Mouse (Mus musculus) stomach, postnatal 0 days (tissue): Measurements from ENCODE around the gene Cnih3. TPM values are rescaled to one million over a fixed set of nuclear protein-coding genes. Genes with fewer than 3 reads are reported as not detected.
A peak's percentile ranks its signal among the peaks of the same experiment; 100 is the strongest.

ENCODE experiments used
- ATAC-seq: fragments of 200-750 bp; cut with Nextera tagmentation; 2 replicates; pipeline ENCODE4 v1.8.0; 2017; ENCODE audit not compliant: low FRiP score, low TSS enrichment
- DNase-seq: peaks from one replicate; pipeline ENCODE4 v3.0.0-alpha.2; 2016; ENCODE audit warnings: low spot score
- H3K27ac ChIP-seq: fragments of 300-500 bp; sonication (generic); replicated peaks from 2 replicates; pipeline ENCODE4 v1.5.1; 2014; ENCODE audit warnings: mild to moderate bottlenecking, control low read depth
- H3K27me3 ChIP-seq: fragments of 300-500 bp; sonication (generic); 2 replicates; pipeline ENCODE4 v1.6.1; 2014; ENCODE audit warnings: low read length; ENCODE audit not compliant: control insufficient read depth, insufficient read depth
- H3K36me3 ChIP-seq: fragments of 300-500 bp; sonication (generic); 2 replicates; pipeline ENCODE4 v1.6.1; 2014; ENCODE audit warnings: low read length, mixed read lengths; ENCODE audit not compliant: control insufficient read depth, insufficient read depth
- H3K4me1 ChIP-seq: fragments of 300-500 bp; sonication (generic); replicated peaks from 2 replicates; pipeline ENCODE4 v1.6.1; 2014; ENCODE audit warnings: antibody characterized with exemption; ENCODE audit not compliant: control insufficient read depth, insufficient read depth
- H3K4me2 ChIP-seq: fragments of 300-500 bp; sonication (generic); replicated peaks from 2 replicates; pipeline ENCODE4 v1.6.1; 2014; ENCODE audit warnings: low read depth, mild to moderate bottlenecking, control low read depth, moderate library complexity
- H3K4me3 ChIP-seq: fragments of 300-500 bp; sonication (generic); 2 replicates; pipeline ENCODE4 v1.5.1; 2014; ENCODE audit warnings: low read depth, low read length, control low read depth
- H3K9ac ChIP-seq: fragments of 300-500 bp; sonication (generic); 2 replicates; pipeline ENCODE4 v1.6.1; 2014; ENCODE audit warnings: mild to moderate bottlenecking, low read length, control low read depth, mixed read lengths
- H3K9me3 ChIP-seq: fragments of 300-500 bp; sonication (generic); 2 replicates; pipeline ENCODE4 v1.6.1; 2016; ENCODE audit warnings: low read length; ENCODE audit not compliant: control insufficient read depth
- CTCF ChIP-seq: IDR thresholded peaks from 2 replicates; pipeline ENCODE4 v1.5.1; 2016; ENCODE audit warnings: antibody characterized with exemption, low read depth, mild to moderate bottlenecking, moderate library complexity
- EP300 ChIP-seq: optimal IDR thresholded peaks from 2 replicates; pipeline ENCODE3; 2016; ENCODE audit warnings: antibody characterized with exemption
- WGBS: fragments of 180-500 bp; shearing (Covaris S2); extraction: QIAGEN DNeasy Blood & Tissue Kit; methylation state at CpG from one replicate; pipeline ENCODE4 v1.1.7; 2014; 5-methylcytosine and 5-hydroxymethylcytosine counted together
- polyA plus RNA-seq: library from polyadenylated mRNA; unstranded; fragments of >200 nt; fragmentation: Nextera tagmentation; extraction: Ambion mirVana; gene quantifications from 2 replicates; pipeline ENCODE4 v1.2.1, GENCODE M21; 2015

Gene Cnih3
- polyA plus RNA-seq, 1 experiment from 2014 or later = 0.27 TPM

DNA sequence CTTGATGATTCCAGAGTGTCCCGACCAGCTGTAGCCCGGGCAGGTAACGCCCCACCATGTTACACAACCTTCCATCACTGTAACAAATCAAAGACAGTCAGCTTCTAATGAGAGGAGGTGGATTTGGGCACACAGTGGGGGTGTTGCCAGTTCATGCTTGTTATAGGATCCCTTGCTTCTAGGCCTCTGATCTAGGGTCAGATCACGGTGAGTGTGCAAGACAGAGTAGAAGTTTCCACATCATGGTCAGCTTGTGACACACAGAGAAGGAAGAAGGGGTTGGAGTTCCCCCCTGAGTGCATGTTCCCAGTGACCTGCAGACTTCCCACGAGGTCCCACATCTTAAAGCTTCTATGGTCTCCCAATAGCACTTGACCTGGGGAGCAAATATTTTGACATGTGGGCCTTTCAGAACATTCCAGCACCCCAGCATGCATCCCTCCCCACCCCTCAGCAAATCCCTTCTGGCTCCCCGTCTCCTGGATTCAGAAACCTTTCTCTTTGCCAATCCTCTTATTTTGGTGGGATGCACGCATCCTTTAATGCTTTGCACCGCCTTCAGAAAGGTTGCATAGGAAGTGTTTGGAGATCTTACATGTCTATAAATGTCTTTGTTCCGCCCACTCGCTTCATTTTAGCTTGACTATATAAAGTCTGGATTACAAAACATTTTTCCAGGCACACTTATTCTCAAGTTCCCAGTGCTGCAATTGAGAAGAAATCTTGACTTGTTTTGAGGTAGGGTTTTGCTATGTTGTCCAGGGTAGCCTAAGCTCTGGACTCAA lies 24.6 kb upstream of the Cnih3 start:
- no peak for DNase-seq
- no peak for TF ChIP-seq EP300
- TF ChIP-seq CTCF = no peak
- Histone ChIP-seq H3K9ac (no peak overlapping the region), H3K36me3 (no peaks in the 10 kb centered on the region), H3K9me3 (no peaks in the 10 kb centered on the region), H3K4me2 (no peak overlapping the region), H3K27me3 (no peaks in the 10 kb centered on the region), H3K4me1 (no peaks in the 10 kb centered on the region), H3K4me3 (no peak overlapping the region), H3K27ac (no peak overlapping the region)
- WGBS = 75% methylated on average over 10 of the region's 10 CpGs
- ATAC-seq = no peak

DNA sequence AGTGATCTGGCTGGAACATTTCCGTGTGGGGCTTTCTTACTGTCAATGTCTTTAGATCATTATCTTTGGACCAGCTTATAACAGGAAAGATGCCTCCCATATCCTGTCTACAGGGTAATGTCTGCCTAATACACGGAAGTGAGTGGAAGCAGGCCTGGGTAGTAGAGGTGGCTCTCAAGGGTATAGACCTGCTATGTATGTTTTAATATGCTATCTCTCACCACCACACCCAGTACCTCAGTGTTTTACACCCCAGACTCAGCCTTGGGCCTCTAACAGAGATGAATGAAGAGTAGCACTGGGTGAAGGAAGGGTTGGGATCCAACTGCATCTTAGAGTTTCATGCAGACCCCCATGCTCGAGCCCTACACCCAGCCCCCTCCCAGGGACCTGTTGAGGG lies 23.3 kb upstream of the Cnih3 start:
- TF ChIP-seq EP300 = no peak
- TF ChIP-seq CTCF = no peak

GRCm38 (mm10) chr1:181332597-181332996 lies 19.8 kb upstream of the Cnih3 start:
- no peak overlapping the region for H3K4me3 ChIP-seq
- no peaks in the 10 kb centered on the region for H3K27me3 ChIP-seq
- H3K27ac ChIP-seq = no peak overlapping the region
- ATAC-seq (no peak), DNase-seq (no peak)
- H3K4me1 ChIP-seq = no peaks in the 10 kb centered on the region
- no peaks in the 10 kb centered on the region for H3K36me3 ChIP-seq
- TF ChIP-seq EP300 (no peak), CTCF (no peak)
- no peaks in the 10 kb centered on the region for H3K9me3 ChIP-seq
- H3K4me2 ChIP-seq = no peak overlapping the region
- WGBS = 31% methylated on average over 2 of the region's 2 CpGs
- H3K9ac ChIP-seq = no peak overlapping the region

More for the DNA sequence above, 23.3 kb upstream of the Cnih3 start:
- Histone ChIP-seq H3K27me3 (no peaks in the 10 kb centered on the region), H3K4me1 (no peaks in the 10 kb centered on the region), H3K27ac (no peak overlapping the region), H3K9ac (no peak overlapping the region), H3K4me2 (no peak overlapping the region), H3K4me3 (no peak overlapping the region), H3K9me3 (no peaks in the 10 kb centered on the region), H3K36me3 (no peaks in the 10 kb centered on the region)
- ATAC-seq (no peak), DNase-seq (no peak)
- WGBS = 60% methylated on average over 3 of the region's 3 CpGs

GRCm38 (mm10) chr1:181334329-181335018 lies 18.0 kb upstream of the Cnih3 start:
- H3K27me3 ChIP-seq = no peaks in the 10 kb centered on the region
- H3K9me3 ChIP-seq = no peaks in the 10 kb centered on the region
- no peaks in the 10 kb centered on the region for H3K36me3 ChIP-seq
- no peak overlapping the region for H3K4me3 ChIP-seq
- H3K4me2 ChIP-seq = no peak overlapping the region
- H3K27ac ChIP-seq = no peak overlapping the region
- no peak for DNase-seq
- no peaks in the 10 kb centered on the region for H3K4me1 ChIP-seq
- H3K9ac ChIP-seq = no peak overlapping the region
- ATAC-seq = no peak
- TF ChIP-seq CTCF = peak; percentile 24; the same call in 1 of the 2 replicates
- TF ChIP-seq EP300 = no peak
- WGBS = 77% methylated on average over 6 of the region's 6 CpGs

- Histone ChIP-seq H3K36me3 (no peaks in the 10 kb centered on the region), H3K27ac (no peak overlapping the region), H3K4me3 (no peak overlapping the region), H3K27me3 (no peaks in the 10 kb centered on the region), H3K4me1 (no peaks in the 10 kb centered on the region), H3K4me2 (no peak overlapping the region), H3K9me3 (no peaks in the 10 kb centered on the region), H3K9ac (no peak overlapping the region)
- DNase-seq (no peak), ATAC-seq (no peak)
- no peak for TF ChIP-seq EP300
- TF ChIP-seq CTCF = no peak
- 87% methylated on average over 5 of the region's 5 CpGs for WGBS
These were observed 17.4 kb upstream of the Cnih3 start for GRCm38 (mm10) chr1:181335019-181335365.

GRCm38 (mm10) chr1:181335388-181335787 lies 17.0 kb upstream of the Cnih3 start:
- no peak for DNase-seq
- Histone ChIP-seq H3K9me3 (no peaks in the 10 kb centered on the region), H3K36me3 (no peaks in the 10 kb centered on the region), H3K9ac (no peak overlapping the region), H3K4me3 (no peak overlapping the region), H3K4me2 (no peak overlapping the region), H3K27me3 (no peaks in the 10 kb centered on the region), H3K4me1 (no peaks in the 10 kb centered on the region), H3K27ac (no peak overlapping the region)
- no peak for TF ChIP-seq CTCF
- no peak for TF ChIP-seq EP300
- no peak for ATAC-seq
- WGBS = 91% methylated on average over 4 of the region's 4 CpGs
